Comparison of ENCODE assay signal across 9 mouse cellular contexts in genomic region chr10:77251784-77252539, GRCm38 (mm10). TPM values are rescaled to one million over a fixed set of nuclear protein-coding genes. Genes with fewer than 3 reads are reported as not detected.
A peak's percentile ranks its signal among the peaks of the same experiment; 100 is the strongest.
DNase-seq lines count a peak whose midpoint lies in the region; ATAC-seq lines count a peak whose summit lies in the region.
"Had no signal": no experiment of that assay in that cellular context is flagged by ENCODE, and none has a peak within 500 bp of the region (broad histone marks: within the 10 kb centered on the region; RNA-seq: fewer than 3 reads in every experiment).

No protein-coding gene starts in this region.

- H3K4me2 ChIP-seq in midbrain, embryonic 15.5 days: no peak overlapping the region
- peak overlapping the region; percentile 37 for H3K4me2 ChIP-seq in heart, embryonic 15.5 days
- H3K4me2 ChIP-seq in midbrain, embryonic 16.5 days (ENCODE audit: low read length): no peak overlapping the region

- DNase-seq in midbrain, embryonic 10.5 days (ENCODE audit: low spot score): no peak
- peak; percentile 72 to 77 for DNase-seq in cerebellum, postnatal 25 days
- DNase-seq in limb, embryonic 10.5 days (ENCODE audit: low spot score): no peak
- DNase-seq in spleen, postnatal 4 days (ENCODE audit: low spot score in 2 of 2): no peak

- H3K9me3 ChIP-seq in midbrain, embryonic 10.5 days (replicated peaks): no peaks in the 10 kb centered on the region
- H3K9me3 ChIP-seq in midbrain, embryonic 15.5 days: no peaks in the 10 kb centered on the region
- H3K9me3 ChIP-seq in heart, embryonic 15.5 days (replicated peaks): no peaks in the 10 kb centered on the region
- no peaks in the 10 kb centered on the region for H3K9me3 ChIP-seq in limb, embryonic 10.5 days (replicated peaks)
- H3K9me3 ChIP-seq in midbrain, embryonic 16.5 days (replicated peaks; ENCODE audit: control insufficient read depth, low read length, poor library complexity, severe bottlenecking): no peaks in the 10 kb centered on the region
- H3K9me3 ChIP-seq: G1E had no signal

- H3K36me3 ChIP-seq in midbrain, embryonic 10.5 days: no peaks in the 10 kb centered on the region
- H3K36me3 ChIP-seq in midbrain, embryonic 15.5 days (replicated peaks): no peaks in the 10 kb centered on the region
- no peaks in the 10 kb centered on the region for H3K36me3 ChIP-seq in heart, embryonic 15.5 days
- no peaks in the 10 kb centered on the region for H3K36me3 ChIP-seq in limb, embryonic 10.5 days
- H3K36me3 ChIP-seq in midbrain, embryonic 16.5 days (ENCODE audit: control insufficient read depth, insufficient read depth, low read length): no peaks in the 10 kb centered on the region
- H3K36me3 ChIP-seq: G1E had no signal

- H3K9ac ChIP-seq in midbrain, embryonic 15.5 days: no peak overlapping the region
- H3K9ac ChIP-seq in heart, embryonic 15.5 days: no peak overlapping the region
- no peak overlapping the region for H3K9ac ChIP-seq in midbrain, embryonic 16.5 days (ENCODE audit: low read depth, low read length)

- no peak overlapping the region for H3K4me3 ChIP-seq in midbrain, embryonic 10.5 days
- no peak overlapping the region for H3K4me3 ChIP-seq in midbrain, embryonic 15.5 days
- H3K4me3 ChIP-seq in heart, embryonic 15.5 days: peak overlapping the region; percentile 11; the same call in 1 of the 2 replicates
- no peak overlapping the region for H3K4me3 ChIP-seq in limb, embryonic 10.5 days
- no peak overlapping the region for H3K4me3 ChIP-seq in midbrain, embryonic 16.5 days (ENCODE audit: low read depth, low read length)

- no peaks in the 10 kb centered on the region for H3K27me3 ChIP-seq in midbrain, embryonic 10.5 days (ENCODE audit: low read depth, poor library complexity, severe bottlenecking)
- H3K27me3 ChIP-seq in midbrain, embryonic 15.5 days (replicated peaks): no peaks in the 10 kb centered on the region
- no peaks in the 10 kb centered on the region for H3K27me3 ChIP-seq in heart, embryonic 15.5 days
- no peaks in the 10 kb centered on the region for H3K27me3 ChIP-seq in limb, embryonic 10.5 days (ENCODE audit: low read depth, poor library complexity, severe bottlenecking)
- no peaks in the 10 kb centered on the region for H3K27me3 ChIP-seq in midbrain, embryonic 16.5 days (ENCODE audit: control insufficient read depth, insufficient read depth, low read depth, low read length)

- WGBS in midbrain, embryonic 10.5 days: 83% methylated on average over 18 of the region's 18 CpGs
- 75% methylated on average over 18 of the region's 18 CpGs for WGBS in midbrain, embryonic 15.5 days
- WGBS in heart, embryonic 15.5 days: 43% methylated on average over 18 of the region's 18 CpGs
- 82% methylated on average over 18 of the region's 18 CpGs for WGBS in limb, embryonic 10.5 days
- 73% methylated on average over 18 of the region's 18 CpGs for WGBS in midbrain, embryonic 16.5 days

- peak overlapping the region; percentile 81 for H3K27ac ChIP-seq in midbrain, embryonic 10.5 days (replicated peaks)
- H3K27ac ChIP-seq in midbrain, embryonic 15.5 days: no peak overlapping the region
- H3K27ac ChIP-seq in heart, embryonic 15.5 days: peak overlapping the region; percentile 50
- H3K27ac ChIP-seq in limb, embryonic 10.5 days: peak overlapping the region; percentile 79
- H3K27ac ChIP-seq in midbrain, embryonic 16.5 days (ENCODE audit: low read length): no peak overlapping the region

- ATAC-seq in midbrain, embryonic 15.5 days (replicated peaks): no peak
- peak; percentile 59 for ATAC-seq in heart, embryonic 15.5 days (replicated peaks; ENCODE audit: insufficient number of reproducible peaks, insufficient read depth, low FRiP score, low read depth)
- ATAC-seq in midbrain, embryonic 16.5 days: peak; percentile 22; the same call in 1 of the 2 replicates
- ATAC-seq in megakaryocyte progenitor cell, adult 5-6 weeks (replicated peaks; ENCODE audit: poor library complexity): no peak

- H3K4me1 ChIP-seq in midbrain, embryonic 10.5 days: peaks cover 31% of the 10 kb centered on the region
- peaks cover 4% of the 10 kb centered on the region; the same call in 1 of the 2 replicates for H3K4me1 ChIP-seq in midbrain, embryonic 15.5 days
- H3K4me1 ChIP-seq in heart, embryonic 15.5 days (replicated peaks): peaks cover 23% of the 10 kb centered on the region
- H3K4me1 ChIP-seq in limb, embryonic 10.5 days: peaks cover 26% of the 10 kb centered on the region
- H3K4me1 ChIP-seq in midbrain, embryonic 16.5 days (ENCODE audit: control insufficient read depth, insufficient read depth, low read length): peaks cover 4% of the 10 kb centered on the region; the same call in 1 of the 2 replicates

RNA-seq across cellular contexts. Expression of gene Pofut2, which starts 7.1 kb away (rescaled TPM):
- 80.2 and 82.2 TPM in 2 replicates for polyA plus RNA-seq in midbrain, embryonic 10.5 days (2016; fragmentation: Nextera tagmentation; extraction: Ambion mirVana)
- polyA plus RNA-seq in midbrain, embryonic 15.5 days (2015; fragmentation: Nextera tagmentation; extraction: Ambion mirVana): 58.0 and 59.2 TPM in 2 replicates
- 99.8 and 124 TPM in 2 replicates for polyA plus RNA-seq in heart, embryonic 15.5 days (2015; fragmentation: Nextera tagmentation; extraction: Ambion mirVana)
- 72.9 and 83.3 TPM in 2 replicates for polyA plus RNA-seq in limb, embryonic 10.5 days (2016; fragmentation: Nextera tagmentation; extraction: Ambion mirVana)
- 51.5 and 52.5 TPM in 2 replicates for polyA plus RNA-seq in midbrain, embryonic 16.5 days (2015; fragmentation: Nextera tagmentation; extraction: Ambion mirVana)
- total RNA-seq in megakaryocyte progenitor cell, adult 5-6 weeks (2015): 11.5 and 12.0 TPM in 2 replicates
- 15.0 and 15.8 TPM in 2 replicates for total RNA-seq in megakaryocyte progenitor cell, adult 5-6 weeks (2017)

Comparison
In these comparisons a context has a peak if more than half of its experiments do, and no peak if none do; other contexts are left out.
1. H3K27ac ChIP-seq: peak in midbrain, embryonic 10.5 days (single experiment), heart, embryonic 15.5 days (single experiment) and limb, embryonic 10.5 days (single experiment); none in midbrain, embryonic 15.5 days (single experiment) and midbrain, embryonic 16.5 days (single experiment).
2. ATAC-seq: peak in heart, embryonic 15.5 days (single experiment) and midbrain, embryonic 16.5 days (single experiment); none in midbrain, embryonic 15.5 days (single experiment) and megakaryocyte progenitor cell, adult 5-6 weeks (single experiment).
3. DNase-seq: peak in cerebellum, postnatal 25 days (2 of 2); none in midbrain, embryonic 10.5 days (single experiment), limb, embryonic 10.5 days (single experiment) and spleen, postnatal 4 days (0 of 2).